Mouse (Mus musculus): ENCODE results near the gene Pdzd9. TPM values are rescaled to one million over a fixed set of nuclear protein-coding genes. Genes with fewer than 3 reads are reported as not detected.

Pdzd9 gene
- polyA plus RNA-seq, 1 experiment from 2014 or later, result 0.21 TPM

DNA sequence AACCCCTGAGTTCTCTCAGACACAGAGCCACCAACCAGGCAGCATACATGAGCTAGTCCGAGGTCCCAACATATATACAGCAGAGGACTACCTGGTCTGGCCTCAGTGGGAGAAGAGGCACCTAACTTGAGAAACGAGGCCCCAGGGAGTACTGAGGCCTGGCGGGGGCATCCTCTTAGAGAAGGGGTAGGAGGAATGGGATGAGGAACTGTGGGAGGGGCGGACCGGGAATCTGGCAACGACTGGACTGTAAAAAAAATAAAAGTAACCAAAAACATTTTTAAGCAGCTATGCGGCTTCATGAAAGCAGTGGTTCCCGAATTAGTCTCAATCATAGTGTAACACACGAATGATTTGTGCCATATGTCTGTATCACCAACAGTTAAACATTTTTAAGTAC, 35.8 kb downstream of the Pdzd9 start:
- Histone ChIP-seq H3K9me3 (no peaks in the 10 kb centered on the region), H3K27ac (peak overlapping the region; percentile 96), H3K27me3 (ENCODE audit: poor library complexity, severe bottlenecking) (no peaks in the 10 kb centered on the region), H3K36me3 (replicated peaks) (peaks cover 19% of the 10 kb centered on the region), H3K4me3 (peak overlapping the region; percentile 91), H3K4me1 (peaks cover 21% of the 10 kb centered on the region)
- WGBS, result 10% methylated on average over 9 of the region's 9 CpGs
- DNase-seq (ENCODE audit: extremely low spot score, low spot score), result peak; percentile 23

DNA sequence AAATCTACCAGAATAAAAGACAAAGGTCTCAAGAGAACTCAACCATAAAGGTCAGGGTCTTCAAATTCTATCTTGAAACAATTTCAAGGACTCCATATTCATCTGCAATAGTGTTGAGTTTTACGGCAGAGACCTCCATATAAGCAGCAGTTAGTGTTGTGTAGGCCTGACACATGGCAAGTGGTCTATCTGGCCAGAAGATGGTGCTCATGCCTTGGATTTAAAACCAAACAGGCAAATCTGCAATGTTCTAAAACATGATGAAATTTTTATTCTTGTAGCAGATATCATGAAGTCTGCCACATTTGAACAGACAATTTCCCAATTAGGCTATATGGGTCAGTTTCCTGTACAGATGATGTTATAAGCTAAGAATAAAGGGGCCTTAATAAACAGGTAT, 37.6 kb downstream of the Pdzd9 start:
- Histone ChIP-seq H3K9me3 (no peaks in the 10 kb centered on the region), H3K36me3 (replicated peaks) (peaks cover 1% of the 10 kb centered on the region), H3K4me1 (peaks cover 21% of the 10 kb centered on the region), H3K27me3 (ENCODE audit: poor library complexity, severe bottlenecking) (no peaks in the 10 kb centered on the region), H3K4me3 (no peak overlapping the region), H3K27ac (no peak overlapping the region)
- 84% methylated on average over 1 of the region's 1 CpGs for WGBS
- DNase-seq (ENCODE audit: extremely low spot score, low spot score), result no peak

GRCm38 (mm10) chr7:120620841-120621240, 49.3 kb downstream of the Pdzd9 start:
- Histone ChIP-seq H3K4me3 (no peak overlapping the region), H3K9me3 (no peaks in the 10 kb centered on the region), H3K27ac (no peak overlapping the region), H3K27me3 (ENCODE audit: poor library complexity, severe bottlenecking) (no peaks in the 10 kb centered on the region), H3K4me1 (no peaks in the 10 kb centered on the region), H3K36me3 (replicated peaks) (no peaks in the 10 kb centered on the region)
- 90% methylated on average over 9 of the region's 9 CpGs for WGBS
- no peak for DNase-seq (ENCODE audit: extremely low spot score, low spot score)

DNA sequence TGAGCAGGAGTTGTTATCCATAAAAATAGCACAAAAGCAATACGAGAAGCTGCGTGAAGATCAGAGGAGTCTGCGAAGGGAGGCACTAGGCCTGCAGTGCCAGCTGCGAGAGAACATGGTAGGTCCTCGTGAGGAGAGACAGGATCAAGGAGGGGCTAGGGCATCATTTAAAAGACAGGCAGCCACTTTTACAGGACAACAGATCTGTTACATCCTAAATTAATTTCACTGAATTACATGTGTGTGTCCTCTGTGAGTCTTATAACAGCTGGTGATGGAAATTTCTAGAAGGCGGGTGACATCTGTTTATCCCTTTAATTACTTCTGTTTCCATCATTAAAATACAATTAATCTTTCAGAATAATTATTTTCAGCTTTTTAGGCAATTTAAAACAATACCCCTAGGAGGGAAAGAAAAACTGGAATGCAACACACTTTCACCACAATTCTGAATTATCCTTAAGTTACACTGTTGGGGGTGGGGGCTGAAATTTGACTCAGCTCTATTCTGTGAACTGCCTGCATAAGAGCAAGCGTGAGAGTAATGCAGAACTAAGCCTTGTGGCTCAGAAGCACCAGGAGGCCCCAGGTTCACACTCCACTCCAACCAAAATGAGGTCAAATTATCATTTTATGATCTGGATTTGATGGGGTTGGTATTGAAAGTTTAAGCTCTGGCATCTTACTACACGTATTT, 49.9 kb downstream of the Pdzd9 start:
- Histone ChIP-seq H3K4me1 (no peaks in the 10 kb centered on the region), H3K9me3 (no peaks in the 10 kb centered on the region), H3K4me3 (no peak overlapping the region), H3K27me3 (ENCODE audit: poor library complexity, severe bottlenecking) (no peaks in the 10 kb centered on the region), H3K27ac (no peak overlapping the region), H3K36me3 (replicated peaks) (no peaks in the 10 kb centered on the region)
- DNase-seq (ENCODE audit: extremely low spot score, low spot score), result no peak
- WGBS, result 87% methylated on average over 8 of the region's 8 CpGs

Other genes starting within 250 kb of the Pdzd9 start
- gene Uqcrc2, start 35.2 kb downstream of the Pdzd9 start, polyA plus RNA-seq (2016; fragmentation: Nextera tagmentation; extraction: Ambion mirVana), result 177 and 180 TPM in 2 replicates
- 11.3 and 11.4 TPM in 2 replicates for gene Mosmo, start 7.3 kb upstream of the Pdzd9 start, polyA plus RNA-seq (2016; fragmentation: Nextera tagmentation; extraction: Ambion mirVana)
- gene Vwa3a, start 69.0 kb upstream of the Pdzd9 start, polyA plus RNA-seq (2016; fragmentation: Nextera tagmentation; extraction: Ambion mirVana), result 0.11 and 0.41 TPM in 2 replicates
- not detected in 2 replicates for gene Gm5737, start 142.0 kb upstream of the Pdzd9 start, polyA plus RNA-seq (2016; fragmentation: Nextera tagmentation; extraction: Ambion mirVana)
- 27.5 and 30.1 TPM in 2 replicates for gene Eef2k, start 172.5 kb upstream of the Pdzd9 start, polyA plus RNA-seq (2016; fragmentation: Nextera tagmentation; extraction: Ambion mirVana)
- gene Polr3e, start 247.4 kb upstream of the Pdzd9 start, polyA plus RNA-seq (2016; fragmentation: Nextera tagmentation; extraction: Ambion mirVana), result 44.6 and 45.5 TPM in 2 replicates

Measured in forebrain, embryonic 10.5 days (tissue).